Mouse (Mus musculus): Measurements from ENCODE around the gene Olfr1106.

The Olfr1106 gene

DNA sequence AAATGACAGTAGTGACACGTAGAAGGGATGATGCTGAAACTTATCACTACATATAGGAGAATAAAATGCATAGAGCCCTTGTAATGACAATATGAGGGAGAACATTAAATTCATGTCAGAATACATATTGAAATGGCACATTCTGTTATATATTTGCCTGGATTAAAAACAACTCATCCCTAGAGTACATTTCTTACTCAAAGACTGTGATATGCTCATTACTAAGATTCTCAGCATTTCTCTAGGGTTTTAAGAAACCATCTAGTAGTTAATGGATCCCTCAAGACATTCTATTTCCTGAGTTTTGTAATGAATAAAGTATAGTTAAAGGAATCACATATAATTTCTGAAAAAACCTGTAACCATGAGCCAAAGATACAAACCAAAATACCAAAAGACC, at the start of gene Olfr1106:
Gene Olfr1106, minus strand, starts transcription at position 101 of the 400 bp plus-strand sequence.
- DNase-seq (ENCODE audit: low read depth, low spot score): no peak

DNA sequence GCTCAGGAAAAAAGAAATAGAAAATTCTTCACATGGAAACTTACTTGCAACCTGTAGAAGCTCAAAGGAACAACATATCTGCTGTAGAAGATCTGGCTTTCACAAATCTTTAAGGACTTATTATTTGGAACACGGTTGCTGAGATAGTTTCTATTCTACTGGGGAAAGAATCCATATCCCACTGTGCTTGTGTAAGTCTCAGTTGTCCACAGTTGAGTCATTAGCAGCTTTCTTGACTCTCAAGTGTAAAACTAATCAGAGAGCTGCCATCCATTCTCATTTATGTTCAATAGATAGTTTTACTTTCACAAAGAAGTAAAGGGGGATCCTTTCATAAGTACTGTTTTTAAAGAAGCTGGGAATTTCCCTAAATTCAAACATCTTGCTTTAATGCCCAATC, 43.8 kb upstream of the Olfr1106 start, which contains the start of gene Olfr1109:
Gene Olfr1109, minus strand, starts transcription at position 101 of the 400 bp plus-strand sequence.
- no peak for DNase-seq (ENCODE audit: low read depth, low spot score)

DNA sequence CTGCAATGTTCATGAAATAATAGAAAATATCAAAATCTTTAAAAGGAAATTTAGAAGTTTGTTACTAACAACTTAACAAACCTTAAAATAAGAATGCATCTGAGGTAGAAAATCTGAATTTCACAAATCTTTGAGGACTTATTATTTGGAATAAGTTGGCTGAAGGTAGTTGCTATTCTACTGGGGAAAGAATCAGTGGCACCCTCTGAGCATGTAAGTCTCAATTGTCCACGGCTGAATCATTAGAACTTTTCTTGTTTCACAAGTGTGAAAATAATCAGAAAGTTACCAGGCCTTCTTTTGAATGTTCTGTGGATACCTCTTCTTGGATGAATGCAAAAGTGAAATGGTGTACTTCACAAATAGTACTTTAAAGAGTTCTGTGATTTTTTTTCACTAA, 23.6 kb upstream of the Olfr1106 start, which contains the start of gene Olfr1107:
Gene Olfr1107, minus strand, starts transcription at position 101 of the 400 bp plus-strand sequence.
- no peak for DNase-seq (ENCODE audit: low read depth, low spot score)

DNA sequence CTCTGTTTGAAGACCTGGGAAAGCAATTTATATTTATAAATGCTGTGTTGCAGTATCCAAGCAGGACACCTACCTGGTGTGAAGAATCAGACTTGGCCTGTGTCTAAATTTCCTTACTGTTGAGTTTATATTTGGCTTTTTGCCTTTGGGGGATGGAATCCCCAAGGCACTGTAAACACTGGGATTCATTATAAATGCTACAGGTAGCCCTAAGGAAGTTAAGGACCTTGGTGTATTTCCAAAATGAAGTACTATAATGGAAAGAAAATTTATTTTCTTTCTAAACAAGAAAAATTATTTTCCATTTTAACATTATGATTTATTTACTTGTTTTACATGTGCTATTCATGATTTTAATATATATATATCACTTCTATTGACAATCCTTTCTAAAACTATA, 15.6 kb downstream of the Olfr1106 start, which contains the start of gene Olfr1105:
Gene Olfr1105, minus strand, starts transcription at position 101 of the 400 bp plus-strand sequence.
- no peak for DNase-seq (ENCODE audit: low read depth, low spot score)

DNA sequence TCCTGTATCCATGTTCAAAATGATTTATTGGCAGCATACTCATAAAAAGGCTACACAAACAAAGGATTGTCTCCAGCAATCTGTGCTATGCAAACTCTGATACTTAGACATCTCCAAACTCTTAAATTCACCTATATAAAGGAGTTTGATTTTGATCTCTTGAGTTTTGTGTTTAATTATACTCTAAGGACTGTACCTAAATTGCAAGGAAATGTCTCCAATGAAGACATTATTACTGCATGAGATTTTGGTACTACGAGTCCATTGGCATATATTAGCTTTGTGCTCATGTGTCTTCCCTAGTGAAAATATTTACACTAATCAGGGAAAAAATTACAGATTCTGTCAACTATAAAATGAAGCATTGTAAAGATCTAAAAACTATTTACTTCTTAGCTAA, 25.1 kb downstream of the Olfr1106 start, which contains the start of gene Olfr1104:
Gene Olfr1104, minus strand, starts transcription at position 101 of the 400 bp plus-strand sequence.
- DNase-seq (ENCODE audit: low read depth, low spot score): no peak

DNA sequence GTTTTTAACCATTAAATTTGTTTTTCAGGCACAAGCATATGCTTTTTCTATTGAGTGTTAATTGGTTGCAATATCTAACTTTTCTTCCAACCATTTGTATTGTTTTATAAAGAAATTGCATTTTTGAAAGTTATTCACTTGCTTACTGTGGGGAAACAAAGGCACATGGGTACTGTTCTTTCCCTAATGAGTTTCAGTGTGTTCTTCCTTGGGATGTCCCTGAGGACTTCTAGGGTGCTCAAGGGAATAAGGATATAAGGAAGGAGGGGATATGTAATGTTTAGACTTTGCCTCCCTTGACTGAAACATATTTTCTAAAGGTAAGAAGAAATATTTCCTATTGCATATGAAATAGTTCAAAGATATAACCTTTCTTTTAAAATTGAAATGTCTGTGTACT, 54.0 kb downstream of the Olfr1106 start, which contains the start of gene Olfr1102:
Gene Olfr1102, plus strand, starts transcription at position 301 of the 400 bp plus-strand sequence.
- no peak for DNase-seq (ENCODE audit: low read depth, low spot score)
